Mouse (Mus musculus): ENCODE measurements around the gene Kremen2.

- TF ChIP-seq TAL1 (IDR thresholded peaks at IDR 0.05; ENCODE audit: low read length) (no peak), GATA1 (IDR thresholded peaks at IDR 0.05; ENCODE audit: low read length) (no peak)
Observed at GRCm38 (mm10) chr17:23776216-23776615, 30.6 kb upstream of the Kremen2 start.
